Mouse (Mus musculus) lung, adult 2 months (tissue): Measurements from ENCODE around the gene Cd164.

Source experiments
- CTCF ChIP-seq: fragments of 200-500 bp; IDR thresholded peaks from 2 replicates; pipeline ENCODE4 v1.5.1; 2011; ENCODE audit warnings: mild to moderate bottlenecking, low read length, control low read depth; ENCODE audit not compliant: insufficient read depth
- POLR2A ChIP-seq: fragments of 200-500 bp; IDR thresholded peaks from 2 replicates; pipeline ENCODE4 v1.6.1; 2011; ENCODE audit warnings: low read depth, mild to moderate bottlenecking, control low read depth, low read length, borderline replicate concordance; ENCODE audit errors: extremely low read depth

DNA sequence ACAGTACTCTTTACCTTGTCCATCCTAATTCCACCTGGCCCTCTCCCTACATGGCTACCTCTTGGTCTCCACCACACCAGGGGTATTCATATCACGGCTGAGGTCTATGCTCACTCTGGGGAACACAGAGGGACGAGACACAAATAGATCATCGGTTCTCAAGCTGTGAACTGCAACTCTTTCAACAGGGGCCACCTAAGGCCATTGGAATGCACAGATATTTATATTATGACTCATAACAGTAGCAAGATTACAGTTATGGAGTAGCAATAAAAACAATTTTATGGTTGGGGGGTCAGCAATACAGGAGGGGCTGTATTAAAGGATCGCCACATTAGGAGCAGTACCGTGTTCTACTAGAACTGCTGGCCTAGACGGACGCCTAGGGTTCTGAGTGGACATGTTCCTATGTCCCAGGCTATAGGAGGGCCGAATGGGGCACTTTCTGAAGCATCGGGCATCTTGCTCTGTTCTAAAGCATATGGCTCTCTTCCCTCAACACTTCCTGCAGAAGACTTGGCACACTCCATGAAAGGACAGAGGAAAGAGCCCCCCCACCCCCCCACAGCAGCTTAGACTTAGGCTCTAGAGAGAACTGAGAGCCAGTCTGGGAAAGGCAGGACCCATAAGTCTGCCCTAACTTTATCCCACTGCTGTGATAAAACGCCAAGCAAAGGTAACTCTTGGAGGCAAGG lies 42.6 kb downstream of the Cd164 start:
- TF ChIP-seq CTCF, result no peak
- TF ChIP-seq POLR2A, result no peak
